Mouse (Mus musculus): Measurements from ENCODE around the gene Tnrc6b. TPM values are rescaled to one million over a fixed set of nuclear protein-coding genes. Genes with fewer than 3 reads are reported as not detected.

Gene Tnrc6b
- total and polyA plus RNA-seq, 3 experiments, result 7.8 to 13.9 (median 8.0) TPM

DNA sequence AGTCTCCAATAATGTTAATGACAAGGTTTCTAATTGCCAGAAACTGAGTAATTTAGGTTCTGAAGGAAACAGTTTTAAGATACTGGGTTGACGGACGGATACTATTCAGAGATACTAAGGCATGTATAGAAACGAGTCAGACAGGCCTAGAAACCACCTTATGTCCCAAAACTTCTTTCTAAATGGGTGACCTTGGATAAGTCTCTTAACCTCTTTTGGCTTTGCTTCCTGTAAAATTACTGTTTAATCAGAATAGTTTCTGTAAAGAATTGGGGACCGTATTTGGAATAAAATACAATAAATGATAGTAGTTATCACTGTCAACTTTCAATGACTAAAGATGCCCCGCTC lies 881 bp upstream of the Tnrc6b start:
- TF ChIP-seq ZNF384 (IDR thresholded peaks at IDR 0.05; ENCODE audit: low read depth, low read length) (no peak), ZKSCAN1 (IDR thresholded peaks at IDR 0.05; ENCODE audit: low read depth, low read length) (no peak), MAX (IDR thresholded peaks at IDR 0.05; ENCODE audit: low read length) (no peak; the same call in 1 of the 2 replicates), UBTF (IDR thresholded peaks at IDR 0.05; ENCODE audit: borderline replicate concordance, insufficient read depth, low read depth, low read length) (0 out of 2 replicates have a peak, but pooled peaks have one; percentile 15), NELFE (IDR thresholded peaks at IDR 0.05; ENCODE audit: low read depth, low read length) (no peak), CHD1 (IDR thresholded peaks at IDR 0.05; ENCODE audit: low read depth, low read length) (0 out of 2 replicates have a peak, but pooled peaks have one; percentile 80), ETS1 (IDR thresholded peaks at IDR 0.05; ENCODE audit: low read depth, low read length) (peak; percentile 28; the same call in 1 of the 2 replicates), MYC (IDR thresholded peaks at IDR 0.05; ENCODE audit: low read depth, low read length) (peak; percentile 26; the same call in 1 of the 2 replicates), JUND (IDR thresholded peaks at IDR 0.05; ENCODE audit: low read depth, low read length) (0 out of 2 replicates have a peak, but pooled peaks have one; percentile 13), USF2 (IDR thresholded peaks at IDR 0.05; ENCODE audit: borderline replicate concordance in 1 of 2, insufficient read depth in 1 of 2, low read depth in 1 of 2, low read length in 2 of 2) (no peak), RAD21 (IDR thresholded peaks at IDR 0.05; ENCODE audit: low read depth, low read length) (no peak), BHLHE40 (IDR thresholded peaks at IDR 0.05; ENCODE audit: borderline replicate concordance, low read depth, low read length) (no peak), ZC3H11A (IDR thresholded peaks at IDR 0.05; ENCODE audit: low read depth, low read length) (no peak)
- Histone ChIP-seq H3K9ac (ENCODE audit: control insufficient read depth, low read depth, low read length, poor library complexity, severe bottlenecking) (peak overlapping the region; percentile 64), H3K4me1 (ENCODE audit: control insufficient read depth in 1 of 2, insufficient read depth in 2 of 2, low read length in 2 of 2) (peaks cover 0 to 9% of the 10 kb centered on the region in 2 experiments; a peak in 2 of 4 replicates), H3K27ac (ENCODE audit: control insufficient read depth, low read depth, low read length) (peak overlapping the region; percentile 25; the same call in 1 of the 2 replicates), H3K27me3 (ENCODE audit: control insufficient read depth in 1 of 2, insufficient read depth in 2 of 2, low read length in 2 of 2) (no peaks in the 10 kb centered on the region), H3K9me3 (replicated peaks; ENCODE audit: insufficient read depth, low read length) (no peaks in the 10 kb centered on the region), H3K79me2 (ENCODE audit: control insufficient read depth, insufficient read depth, low read length, poor library complexity) (peaks cover 2% of the 10 kb centered on the region; the same call in 1 of the 2 replicates), H3K36me3 (ENCODE audit: control insufficient read depth in 1 of 2, insufficient read depth in 2 of 2, low read length in 2 of 2) (peaks cover 0 to 8% of the 10 kb centered on the region in 2 experiments; a peak in 2 of 4 replicates), H3K4me3 (ENCODE audit: control insufficient read depth in 1 of 2, insufficient read depth in 1 of 2, low read depth in 2 of 2, low read length in 2 of 2) (peak overlapping the region; percentile 59 to 72)
- no peak for DNase-seq (ENCODE audit: low read depth, low spot score)

- Histone ChIP-seq H3K36me3 (ENCODE audit: control insufficient read depth in 1 of 2, insufficient read depth in 2 of 2, low read length in 2 of 2) (peaks cover 0 to 8% of the 10 kb centered on the region in 2 experiments; a peak in 2 of 4 replicates), H3K4me3 (ENCODE audit: control insufficient read depth in 1 of 2, insufficient read depth in 1 of 2, low read depth in 2 of 2, low read length in 2 of 2) (peak overlapping the region; percentile 80 to 87), H3K9me3 (replicated peaks; ENCODE audit: insufficient read depth, low read length) (no peaks in the 10 kb centered on the region), H3K4me1 (ENCODE audit: control insufficient read depth in 1 of 2, insufficient read depth in 2 of 2, low read length in 2 of 2) (peaks cover 0 to 9% of the 10 kb centered on the region in 2 experiments; a peak in 2 of 4 replicates), H3K27ac (ENCODE audit: control insufficient read depth, low read depth, low read length) (peak overlapping the region; percentile 13; the same call in 1 of the 2 replicates), H3K9ac (ENCODE audit: control insufficient read depth, low read depth, low read length, poor library complexity, severe bottlenecking) (peak overlapping the region; percentile 77), H3K27me3 (ENCODE audit: control insufficient read depth in 1 of 2, insufficient read depth in 2 of 2, low read length in 2 of 2) (no peaks in the 10 kb centered on the region), H3K79me2 (ENCODE audit: control insufficient read depth, insufficient read depth, low read length, poor library complexity) (peaks cover 2% of the 10 kb centered on the region; the same call in 1 of the 2 replicates)
- TF ChIP-seq CHD2 (IDR thresholded peaks at IDR 0.05; ENCODE audit: low read length) (peak; percentile 79), NELFE (IDR thresholded peaks at IDR 0.05; ENCODE audit: low read depth, low read length) (peak; percentile 31; the same call in 1 of the 2 replicates), TCF12 (IDR thresholded peaks at IDR 0.05; ENCODE audit: low read depth, low read length) (no peak), POLR2A (IDR thresholded peaks at IDR 0.05; ENCODE audit: control insufficient read depth in 1 of 2, insufficient read depth in 1 of 2, low read depth in 1 of 2, low read length in 2 of 2, poor library complexity in 1 of 2) (peak; percentile 40 to 54; a peak in 1 of 4 replicates)
- DNase-seq (ENCODE audit: low read depth, low spot score), result peak; percentile 76
Observed at GRCm38 (mm10) chr15:80711401-80712151, 463 bp downstream of the Tnrc6b start.

All from MEL (cell line).